Mouse (Mus musculus): ENCODE measurements around the gene Psmd5.

- TF ChIP-seq CTCF (IDR thresholded peaks at IDR 0.05; ENCODE audit: low read depth) (no peak), EP300 (optimal IDR thresholded peaks at IDR 0.05) (no peak)
Observed at GRCm38 (mm10) chr2:34874816-34875345, at the start of gene Psmd5.

Data from stomach, postnatal 0 days (tissue).